Mouse (Mus musculus): ENCODE measurements around the gene Cadps. TPM values are rescaled to one million over a fixed set of nuclear protein-coding genes. Genes with fewer than 3 reads are reported as not detected.

Gene Cadps
- polyA plus RNA-seq, 1 experiment from 2014 or later: 0.62 TPM

DNA sequence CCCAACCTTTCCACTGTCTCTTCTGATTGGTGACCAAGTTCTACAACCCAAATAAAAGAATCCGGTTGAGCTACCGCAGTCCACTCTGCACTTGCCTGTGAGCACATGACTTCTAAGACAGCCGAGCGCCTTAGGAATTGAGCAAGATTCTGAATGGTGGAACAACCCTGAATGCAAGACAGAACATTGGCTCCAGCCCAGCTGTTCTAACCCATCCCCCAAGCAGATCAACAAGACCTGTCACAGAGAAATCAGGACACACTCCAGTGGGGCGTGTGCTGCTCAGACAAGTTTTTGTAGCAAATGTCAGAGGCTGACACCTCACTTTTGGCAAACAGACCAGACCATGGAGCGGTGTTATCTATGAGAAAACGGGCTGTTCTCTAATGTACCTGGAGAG is 431.7 kb downstream of the Cadps start:
- Histone ChIP-seq H3K9ac (ENCODE audit: low read depth, low read length) (no peak overlapping the region), H3K4me1 (replicated peaks; ENCODE audit: control insufficient read depth, insufficient read depth, low read length) (no peaks in the 10 kb centered on the region), H3K4me2 (no peak overlapping the region), H3K27me3 (replicated peaks; ENCODE audit: control insufficient read depth, insufficient read depth, low read length) (0 out of 2 replicates have a peak, but pooled peaks cover 3% of the 10 kb centered on the region), H3K9me3 (ENCODE audit: control insufficient read depth, low read length) (no peaks in the 10 kb centered on the region), H3K4me3 (ENCODE audit: low read depth, low read length) (no peak overlapping the region), H3K36me3 (ENCODE audit: control insufficient read depth, insufficient read depth, low read length) (no peaks in the 10 kb centered on the region), H3K27ac (ENCODE audit: low read depth, low read length) (no peak overlapping the region)
- WGBS: 73% methylated on average over 7 of the region's 7 CpGs
- ATAC-seq (replicated peaks; ENCODE audit: low FRiP score) (no peak), DNase-seq (ENCODE audit: low spot score) (no peak)

DNA sequence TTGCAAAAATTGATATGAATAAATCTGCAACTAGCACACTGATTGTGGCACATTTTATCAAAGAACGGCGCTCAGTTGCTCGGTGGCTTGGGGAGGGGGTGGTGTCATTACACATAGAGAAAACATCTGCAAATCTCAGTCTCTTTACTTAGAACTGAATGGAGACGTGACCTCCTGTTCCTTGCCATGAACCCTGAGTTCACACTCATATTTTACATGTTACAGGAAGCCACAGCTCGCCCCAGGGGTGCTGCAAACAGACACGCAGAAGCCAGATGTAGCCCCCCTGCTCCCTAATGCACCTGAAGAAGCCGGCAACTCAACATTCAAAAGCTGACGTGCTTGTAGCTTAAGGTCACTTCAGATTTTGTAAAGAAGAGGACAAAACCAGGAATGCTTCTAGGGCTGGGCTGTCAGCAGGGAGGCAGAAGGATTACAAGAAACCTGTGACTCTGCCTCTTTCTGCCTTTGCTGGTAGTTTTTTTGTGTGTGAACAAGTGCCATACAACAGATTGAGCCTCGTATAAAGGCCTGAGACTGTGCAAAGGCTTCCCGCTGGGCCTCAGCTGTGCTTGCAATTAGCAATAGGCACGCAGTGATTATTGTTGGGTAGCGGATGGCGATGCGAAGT is 434.0 kb downstream of the Cadps start:
- 0 out of 2 replicates have a peak, but pooled peaks cover 3% of the 10 kb centered on the region for H3K27me3 ChIP-seq (replicated peaks; ENCODE audit: control insufficient read depth, insufficient read depth, low read length)
- ATAC-seq (replicated peaks; ENCODE audit: low FRiP score) (no peak), DNase-seq (ENCODE audit: low spot score) (no peak)
- no peaks in the 10 kb centered on the region for H3K4me1 ChIP-seq (replicated peaks; ENCODE audit: control insufficient read depth, insufficient read depth, low read length)
- no peak overlapping the region for H3K9ac ChIP-seq (ENCODE audit: low read depth, low read length)
- no peaks in the 10 kb centered on the region for H3K36me3 ChIP-seq (ENCODE audit: control insufficient read depth, insufficient read depth, low read length)
- WGBS: 36% methylated on average over 14 of the region's 14 CpGs
- no peak overlapping the region for H3K27ac ChIP-seq (ENCODE audit: low read depth, low read length)
- no peaks in the 10 kb centered on the region for H3K9me3 ChIP-seq (ENCODE audit: control insufficient read depth, low read length)
- no peak overlapping the region for H3K4me2 ChIP-seq
- H3K4me3 ChIP-seq (ENCODE audit: low read depth, low read length): no peak overlapping the region

DNA sequence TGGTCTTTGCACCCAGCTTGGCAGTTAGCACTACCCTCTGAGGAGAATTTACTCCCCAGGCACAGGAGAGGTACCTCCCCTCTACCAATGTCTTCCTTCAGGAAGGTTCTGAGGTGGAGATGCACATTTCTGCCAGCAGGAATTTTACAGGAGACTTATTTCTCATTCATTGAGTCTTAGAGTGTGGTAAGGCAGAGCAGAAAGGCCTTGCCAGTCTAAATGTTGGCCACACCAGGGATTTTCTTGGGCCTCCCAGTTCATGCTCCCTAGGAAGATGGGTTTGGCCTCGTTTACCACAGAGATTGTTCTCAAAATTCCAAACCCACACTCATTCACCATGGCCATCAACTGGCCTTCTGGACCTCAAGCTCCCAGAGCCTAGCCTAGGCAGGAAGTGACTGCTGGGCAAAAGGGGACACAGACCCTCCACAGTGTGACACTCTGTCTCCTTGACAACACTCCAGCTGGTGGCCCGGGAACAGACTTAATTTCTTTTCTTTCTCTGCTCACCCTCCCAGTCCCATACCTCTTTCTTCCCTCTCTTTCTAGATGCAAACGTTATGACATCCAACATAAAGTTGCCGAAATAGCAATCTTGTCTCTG is 434.6 kb downstream of the Cadps start:
- Histone ChIP-seq H3K4me3 (ENCODE audit: low read depth, low read length) (no peak overlapping the region), H3K4me1 (replicated peaks; ENCODE audit: control insufficient read depth, insufficient read depth, low read length) (no peaks in the 10 kb centered on the region), H3K9me3 (ENCODE audit: control insufficient read depth, low read length) (no peaks in the 10 kb centered on the region), H3K27me3 (replicated peaks; ENCODE audit: control insufficient read depth, insufficient read depth, low read length) (0 out of 2 replicates have a peak, but pooled peaks cover 3% of the 10 kb centered on the region), H3K36me3 (ENCODE audit: control insufficient read depth, insufficient read depth, low read length) (no peaks in the 10 kb centered on the region), H3K27ac (ENCODE audit: low read depth, low read length) (no peak overlapping the region), H3K4me2 (no peak overlapping the region), H3K9ac (ENCODE audit: low read depth, low read length) (no peak overlapping the region)
- DNase-seq (ENCODE audit: low spot score): no peak
- 42% methylated on average over 4 of the region's 4 CpGs for WGBS
- ATAC-seq (replicated peaks; ENCODE audit: low FRiP score): no peak

DNA sequence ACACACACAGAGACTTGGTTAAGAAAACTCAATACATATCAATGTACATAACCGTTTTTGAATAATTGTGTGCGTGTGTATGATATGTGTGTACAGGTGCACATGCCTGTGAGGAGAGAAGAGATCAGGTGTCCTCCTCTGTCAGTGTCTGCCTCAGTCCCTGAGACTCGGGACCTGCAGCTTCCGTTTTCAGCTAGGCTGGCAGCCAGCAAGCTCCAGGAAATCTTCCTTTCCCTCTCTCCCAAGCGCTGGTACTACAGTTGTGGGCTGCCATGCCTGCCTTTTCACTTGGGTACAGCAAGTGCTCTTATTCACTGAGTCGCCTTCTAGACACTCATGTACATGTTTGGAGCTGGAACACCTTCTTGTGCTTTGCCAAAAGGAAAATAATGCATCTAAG is 435.7 kb downstream of the Cadps start:
- H3K4me2 ChIP-seq: no peak overlapping the region
- no peaks in the 10 kb centered on the region for H3K9me3 ChIP-seq (ENCODE audit: control insufficient read depth, low read length)
- WGBS: 64% methylated on average over 6 of the region's 6 CpGs
- DNase-seq (ENCODE audit: low spot score): no peak
- no peaks in the 10 kb centered on the region for H3K4me1 ChIP-seq (replicated peaks; ENCODE audit: control insufficient read depth, insufficient read depth, low read length)
- ATAC-seq (replicated peaks; ENCODE audit: low FRiP score): no peak
- H3K36me3 ChIP-seq (ENCODE audit: control insufficient read depth, insufficient read depth, low read length): no peaks in the 10 kb centered on the region
- H3K9ac ChIP-seq (ENCODE audit: low read depth, low read length): no peak overlapping the region
- no peak overlapping the region for H3K4me3 ChIP-seq (ENCODE audit: low read depth, low read length)
- 0 out of 2 replicates have a peak, but pooled peaks cover 3% of the 10 kb centered on the region for H3K27me3 ChIP-seq (replicated peaks; ENCODE audit: control insufficient read depth, insufficient read depth, low read length)
- H3K27ac ChIP-seq (ENCODE audit: low read depth, low read length): no peak overlapping the region

DNA sequence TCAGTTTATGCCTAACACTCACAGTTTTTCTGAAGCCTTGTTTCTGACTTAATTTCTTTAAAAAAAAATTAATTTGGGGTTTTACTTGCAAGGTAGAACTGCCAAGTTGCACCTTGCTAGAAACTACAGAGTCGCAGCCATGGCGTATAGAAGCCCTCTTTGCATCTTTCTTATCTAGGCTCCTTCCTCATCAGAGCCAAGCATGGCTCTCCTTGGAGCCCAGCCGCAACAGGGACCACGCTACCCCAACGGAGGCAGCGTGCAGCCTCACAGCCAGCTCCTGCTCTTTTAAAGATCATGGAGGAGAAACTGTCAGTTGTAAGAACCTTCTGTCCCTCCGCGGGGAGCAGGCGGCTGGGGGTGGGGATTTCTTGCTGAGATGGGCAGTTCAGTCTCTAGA is 445.0 kb downstream of the Cadps start:
- Histone ChIP-seq H3K4me2 (no peak overlapping the region), H3K27ac (ENCODE audit: low read depth, low read length) (no peak overlapping the region), H3K4me3 (ENCODE audit: low read depth, low read length) (no peak overlapping the region), H3K9ac (ENCODE audit: low read depth, low read length) (no peak overlapping the region), H3K36me3 (ENCODE audit: control insufficient read depth, insufficient read depth, low read length) (no peaks in the 10 kb centered on the region), H3K9me3 (ENCODE audit: control insufficient read depth, low read length) (no peaks in the 10 kb centered on the region), H3K27me3 (replicated peaks; ENCODE audit: control insufficient read depth, insufficient read depth, low read length) (no peaks in the 10 kb centered on the region), H3K4me1 (replicated peaks; ENCODE audit: control insufficient read depth, insufficient read depth, low read length) (no peaks in the 10 kb centered on the region)
- DNase-seq (ENCODE audit: low spot score) (no peak), ATAC-seq (replicated peaks; ENCODE audit: low FRiP score) (no peak)
- 20% methylated on average over 9 of the region's 9 CpGs for WGBS

DNA sequence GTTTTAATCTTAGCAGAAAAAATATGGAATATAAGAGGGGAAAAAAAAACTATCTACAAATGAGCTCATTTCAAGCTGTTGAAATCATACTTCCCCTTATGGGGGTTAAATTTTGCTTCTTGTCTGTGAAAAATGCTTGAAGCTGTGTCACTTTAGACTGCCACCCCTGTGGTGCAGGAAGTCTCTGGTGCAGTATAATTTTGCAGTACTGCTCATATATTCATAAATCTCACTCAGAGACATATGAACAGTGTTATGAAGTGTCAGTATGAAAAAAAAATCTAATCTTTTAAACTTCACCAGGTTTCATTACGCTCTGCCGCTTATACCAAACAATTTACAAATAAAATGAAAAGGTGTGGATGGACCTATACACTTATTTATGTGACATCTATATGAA is 445.6 kb downstream of the Cadps start:
- no peak overlapping the region for H3K27ac ChIP-seq (ENCODE audit: low read depth, low read length)
- H3K4me1 ChIP-seq (replicated peaks; ENCODE audit: control insufficient read depth, insufficient read depth, low read length): no peaks in the 10 kb centered on the region
- WGBS: 90% methylated on average over 2 of the region's 2 CpGs
- ATAC-seq (replicated peaks; ENCODE audit: low FRiP score): no peak
- H3K9ac ChIP-seq (ENCODE audit: low read depth, low read length): no peak overlapping the region
- H3K4me2 ChIP-seq: no peak overlapping the region
- H3K9me3 ChIP-seq (ENCODE audit: control insufficient read depth, low read length): no peaks in the 10 kb centered on the region
- H3K36me3 ChIP-seq (ENCODE audit: control insufficient read depth, insufficient read depth, low read length): no peaks in the 10 kb centered on the region
- no peaks in the 10 kb centered on the region for H3K27me3 ChIP-seq (replicated peaks; ENCODE audit: control insufficient read depth, insufficient read depth, low read length)
- no peak overlapping the region for H3K4me3 ChIP-seq (ENCODE audit: low read depth, low read length)
- DNase-seq (ENCODE audit: low spot score): no peak

DNA sequence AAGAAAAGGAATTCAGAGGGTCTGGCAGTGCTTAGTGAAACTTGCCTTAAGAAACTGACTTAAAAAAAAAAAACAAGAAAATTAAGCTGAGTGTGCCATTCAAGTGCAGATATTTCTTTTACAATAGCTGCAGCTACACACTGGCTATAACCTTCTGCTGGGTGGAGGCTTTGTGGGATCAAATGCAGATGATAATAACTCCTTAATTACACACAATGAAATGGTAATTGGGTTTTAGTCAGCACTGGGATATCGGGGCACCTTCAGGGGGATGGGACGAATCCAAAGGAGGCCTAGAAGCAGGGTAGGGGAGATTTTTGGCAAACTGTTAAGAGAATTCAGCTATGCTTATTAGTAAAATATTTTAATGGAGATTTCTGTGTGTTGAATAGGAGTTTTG is 447.4 kb downstream of the Cadps start:
- no peaks in the 10 kb centered on the region for H3K4me1 ChIP-seq (replicated peaks; ENCODE audit: control insufficient read depth, insufficient read depth, low read length)
- no peaks in the 10 kb centered on the region for H3K36me3 ChIP-seq (ENCODE audit: control insufficient read depth, insufficient read depth, low read length)
- H3K9ac ChIP-seq (ENCODE audit: low read depth, low read length): no peak overlapping the region
- H3K4me3 ChIP-seq (ENCODE audit: low read depth, low read length): no peak overlapping the region
- DNase-seq (ENCODE audit: low spot score) (no peak), ATAC-seq (replicated peaks; ENCODE audit: low FRiP score) (no peak)
- 72% methylated on average over 2 of the region's 2 CpGs for WGBS
- no peaks in the 10 kb centered on the region for H3K27me3 ChIP-seq (replicated peaks; ENCODE audit: control insufficient read depth, insufficient read depth, low read length)
- H3K27ac ChIP-seq (ENCODE audit: low read depth, low read length): no peak overlapping the region
- H3K4me2 ChIP-seq: no peak overlapping the region
- no peaks in the 10 kb centered on the region for H3K9me3 ChIP-seq (ENCODE audit: control insufficient read depth, low read length)

DNA sequence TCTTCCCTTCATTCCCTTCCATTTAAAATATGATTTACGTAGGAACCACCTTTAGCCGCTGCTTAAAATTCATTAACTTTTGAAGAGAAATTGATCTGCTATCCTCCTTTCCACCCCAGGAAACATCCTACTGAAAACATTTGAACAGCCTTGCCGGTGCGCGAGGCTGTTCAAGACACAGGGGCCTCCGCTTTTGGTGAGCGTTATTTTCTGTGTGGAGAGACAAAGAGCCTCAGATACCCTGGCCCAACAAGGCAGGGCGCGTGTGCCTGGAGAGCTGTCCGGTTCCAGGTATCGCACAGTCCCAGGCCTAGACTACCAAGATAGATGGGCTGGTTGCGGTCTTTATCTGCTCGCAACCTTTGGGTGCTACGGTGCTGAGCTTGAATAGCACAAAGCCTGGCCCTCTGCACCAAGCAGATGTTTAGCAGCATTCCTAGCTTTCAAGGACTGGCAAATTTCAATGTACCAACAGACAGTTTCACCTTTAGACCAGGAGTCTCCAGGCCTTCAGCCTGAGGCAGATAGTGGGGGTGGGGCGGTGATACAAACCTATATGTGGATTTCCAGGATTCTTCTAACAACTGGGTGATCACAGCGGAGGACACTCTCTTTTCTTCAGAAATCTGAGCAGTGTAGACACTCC is 472.5 kb downstream of the Cadps start:
- DNase-seq (ENCODE audit: low spot score): no peak
- no peak overlapping the region for H3K4me2 ChIP-seq
- WGBS: 14% methylated on average over 16 of the region's 16 CpGs

More for the DNA sequence above, 472.5 kb downstream of the Cadps start:
- Histone ChIP-seq H3K4me1 (replicated peaks; ENCODE audit: control insufficient read depth, insufficient read depth, low read length) (no peaks in the 10 kb centered on the region), H3K27me3 (replicated peaks; ENCODE audit: control insufficient read depth, insufficient read depth, low read length) (peaks cover 69% of the 10 kb centered on the region), H3K27ac (ENCODE audit: low read depth, low read length) (no peak overlapping the region), H3K9me3 (ENCODE audit: control insufficient read depth, low read length) (no peaks in the 10 kb centered on the region), H3K36me3 (ENCODE audit: control insufficient read depth, insufficient read depth, low read length) (no peaks in the 10 kb centered on the region), H3K4me3 (ENCODE audit: low read depth, low read length) (no peak overlapping the region), H3K9ac (ENCODE audit: low read depth, low read length) (no peak overlapping the region)
- no peak for ATAC-seq (replicated peaks; ENCODE audit: low FRiP score)
